Mouse (Mus musculus) hindbrain, embryonic 11.5 days (tissue): ENCODE data around the gene 0610040J01Rik. TPM values are rescaled to one million over a fixed set of nuclear protein-coding genes. Genes with fewer than 3 reads are reported as not detected.
"Not testable (repeated sequence)": the region's sequence is repeated elsewhere in the genome, so short reads cannot be mapped to it uniquely, and the experiment has no call there.

Source experiments
- ATAC-seq: fragments of 200-750 bp; cut with Nextera tagmentation; 2 replicates; pipeline ENCODE4 v1.8.0; 2017; ENCODE audit warnings: mild to moderate bottlenecking, moderate TSS enrichment, moderate library complexity; ENCODE audit not compliant: low FRiP score
- DNase-seq: peaks from one replicate; pipeline ENCODE4 v3.0.0-alpha.2; 2015; ENCODE audit warnings: low spot score
- H3K27ac ChIP-seq: fragments of 300-500 bp; sonication (generic); 2 replicates; pipeline ENCODE4 v1.5.1; 2014; ENCODE audit warnings: mild to moderate bottlenecking, low read depth, low read length
- H3K27me3 ChIP-seq: fragments of 300-500 bp; sonication (generic); 2 replicates; pipeline ENCODE4 v1.6.1; 2014; ENCODE audit warnings: mild to moderate bottlenecking, low read length, moderate library complexity, mixed read lengths; ENCODE audit not compliant: control insufficient read depth, insufficient read depth
- H3K36me3 ChIP-seq: fragments of 300-500 bp; sonication (generic); 2 replicates; pipeline ENCODE4 v1.6.1; 2014; ENCODE audit warnings: mild to moderate bottlenecking, low read length, moderate library complexity, mixed read lengths; ENCODE audit not compliant: control insufficient read depth, insufficient read depth
- H3K4me1 ChIP-seq: fragments of 300-500 bp; sonication (generic); replicated peaks from 2 replicates; pipeline ENCODE4 v1.6.1; 2014; ENCODE audit warnings: low read length, mixed read lengths; ENCODE audit not compliant: control insufficient read depth, insufficient read depth
- H3K4me2 ChIP-seq: fragments of 300-500 bp; sonication (generic); replicated peaks from 2 replicates; pipeline ENCODE4 v1.6.1; 2014; ENCODE audit warnings: mild to moderate bottlenecking, low read depth, low read length
- H3K4me3 ChIP-seq: fragments of 300-500 bp; sonication (generic); 2 replicates; pipeline ENCODE4 v1.5.1; 2014; ENCODE audit warnings: low read depth, low read length
- H3K9ac ChIP-seq: fragments of 300-500 bp; sonication (generic); 2 replicates; pipeline ENCODE4 v1.6.1; 2014; ENCODE audit warnings: low read depth, low read length
- H3K9me3 ChIP-seq: fragments of 300-500 bp; sonication (generic); 2 replicates; pipeline ENCODE4 v1.6.1; 2016; ENCODE audit warnings: low read length; ENCODE audit not compliant: control insufficient read depth
- WGBS: fragments of 180-500 bp; shearing (Covaris S2); extraction: QIAGEN DNeasy Blood & Tissue Kit; methylation state at CpG from one replicate; pipeline ENCODE4 v1.1.7; 2014; 5-methylcytosine and 5-hydroxymethylcytosine counted together
- polyA plus RNA-seq: library from polyadenylated mRNA; unstranded; fragments of >200 nt; fragmentation: Nextera tagmentation; extraction: Ambion mirVana; gene quantifications from 2 replicates; pipeline ENCODE4 v1.2.1, GENCODE M21; 2014

0610040J01Rik gene
- polyA plus RNA-seq, 1 experiment from 2014 or later = 2.6 TPM

- no peaks in the 10 kb centered on the region for H3K4me1 ChIP-seq
- H3K9me3 ChIP-seq = no peaks in the 10 kb centered on the region
- no peak for ATAC-seq
- no peaks in the 10 kb centered on the region for H3K27me3 ChIP-seq
- no peak overlapping the region for H3K4me2 ChIP-seq
- H3K27ac ChIP-seq = no peak overlapping the region
- no peaks in the 10 kb centered on the region for H3K36me3 ChIP-seq
- 74% methylated on average over 10 of the region's 10 CpGs for WGBS
- H3K9ac ChIP-seq = no peak overlapping the region
- no peak for DNase-seq
- no peak overlapping the region for H3K4me3 ChIP-seq
Observed at GRCm38 (mm10) chr5:63879026-63879425, 66.9 kb downstream of the 0610040J01Rik start.

DNA sequence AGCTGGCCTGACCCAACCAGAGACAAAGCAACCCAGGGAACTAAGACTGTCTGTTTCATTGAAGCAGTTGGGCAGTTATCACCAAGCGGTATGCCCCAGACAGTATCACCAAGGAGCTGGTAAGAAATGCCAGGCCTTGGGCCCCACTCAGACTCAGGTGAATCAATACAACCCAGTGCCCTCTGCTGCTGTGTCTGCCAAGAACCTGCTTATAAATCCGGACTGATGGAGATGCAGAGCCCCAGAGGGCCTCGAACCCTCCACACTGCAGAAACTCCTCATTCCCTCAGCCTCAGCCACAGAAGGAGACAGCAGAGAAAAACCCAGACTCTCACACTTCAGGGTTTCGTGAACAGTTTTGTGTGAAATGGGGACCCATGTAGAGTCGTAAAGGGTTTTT, 74.1 kb downstream of the 0610040J01Rik start:
- no peak overlapping the region for H3K9ac ChIP-seq
- 92% methylated on average over 5 of the region's 5 CpGs for WGBS
- no peaks in the 10 kb centered on the region for H3K36me3 ChIP-seq
- no peak overlapping the region for H3K27ac ChIP-seq
- DNase-seq (no peak), ATAC-seq (no peak)
- no peak overlapping the region for H3K4me2 ChIP-seq
- H3K9me3 ChIP-seq = no peaks in the 10 kb centered on the region
- H3K27me3 ChIP-seq = no peaks in the 10 kb centered on the region
- H3K4me1 ChIP-seq = no peaks in the 10 kb centered on the region
- H3K4me3 ChIP-seq = no peak overlapping the region

DNA sequence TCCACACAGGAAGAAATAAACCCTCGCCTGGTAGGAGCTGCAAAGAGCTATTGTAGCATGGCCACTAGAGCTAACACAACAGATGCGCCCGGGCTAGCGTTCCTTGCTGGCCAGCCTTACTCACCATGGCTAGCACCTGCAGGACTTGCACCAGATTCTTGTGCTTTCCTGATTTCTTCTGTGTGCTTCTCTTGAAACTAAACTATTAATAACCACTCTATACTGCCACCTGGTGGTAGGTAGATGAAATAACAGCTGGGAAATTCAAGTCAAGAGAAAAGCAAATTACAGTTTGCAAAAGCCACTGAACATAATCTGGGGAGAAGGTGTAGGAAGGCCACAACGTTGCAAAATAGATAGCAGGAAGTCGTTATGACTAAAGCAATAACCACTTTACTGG, 74.5 kb downstream of the 0610040J01Rik start:
- H3K4me3 ChIP-seq = no peak overlapping the region
- H3K9me3 ChIP-seq = no peaks in the 10 kb centered on the region
- H3K4me1 ChIP-seq = no peaks in the 10 kb centered on the region
- H3K9ac ChIP-seq = no peak overlapping the region
- H3K4me2 ChIP-seq = no peak overlapping the region
- no peaks in the 10 kb centered on the region for H3K27me3 ChIP-seq
- WGBS = 40% methylated on average over 6 of the region's 6 CpGs
- DNase-seq (peak; percentile 66), ATAC-seq (no peak)
- H3K36me3 ChIP-seq = no peaks in the 10 kb centered on the region
- no peak overlapping the region for H3K27ac ChIP-seq

GRCm38 (mm10) chr5:63887111-63887510, 74.9 kb downstream of the 0610040J01Rik start:
- H3K36me3 ChIP-seq = no peaks in the 10 kb centered on the region
- DNase-seq = no peak
- no peak overlapping the region for H3K27ac ChIP-seq
- H3K27me3 ChIP-seq = no peaks in the 10 kb centered on the region
- H3K4me2 ChIP-seq = no peak overlapping the region
- 98% methylated on average over 4 of the region's 4 CpGs for WGBS
- no peak overlapping the region for H3K9ac ChIP-seq
- no peak overlapping the region for H3K4me3 ChIP-seq
- no peaks in the 10 kb centered on the region for H3K9me3 ChIP-seq
- no peak for ATAC-seq
- no peaks in the 10 kb centered on the region for H3K4me1 ChIP-seq

- no peaks in the 10 kb centered on the region for H3K36me3 ChIP-seq
- WGBS = 84% methylated on average over 4 of the region's 4 CpGs
- no peak for ATAC-seq
- H3K9ac ChIP-seq = no peak overlapping the region
- H3K9me3 ChIP-seq = no peaks in the 10 kb centered on the region
- H3K27me3 ChIP-seq = no peaks in the 10 kb centered on the region
- DNase-seq = no peak
- H3K4me2 ChIP-seq = no peak overlapping the region
- no peak overlapping the region for H3K27ac ChIP-seq
- no peaks in the 10 kb centered on the region for H3K4me1 ChIP-seq
- no peak overlapping the region for H3K4me3 ChIP-seq
Observed at GRCm38 (mm10) chr5:63891241-63891640, 79.1 kb downstream of the 0610040J01Rik start.

DNA sequence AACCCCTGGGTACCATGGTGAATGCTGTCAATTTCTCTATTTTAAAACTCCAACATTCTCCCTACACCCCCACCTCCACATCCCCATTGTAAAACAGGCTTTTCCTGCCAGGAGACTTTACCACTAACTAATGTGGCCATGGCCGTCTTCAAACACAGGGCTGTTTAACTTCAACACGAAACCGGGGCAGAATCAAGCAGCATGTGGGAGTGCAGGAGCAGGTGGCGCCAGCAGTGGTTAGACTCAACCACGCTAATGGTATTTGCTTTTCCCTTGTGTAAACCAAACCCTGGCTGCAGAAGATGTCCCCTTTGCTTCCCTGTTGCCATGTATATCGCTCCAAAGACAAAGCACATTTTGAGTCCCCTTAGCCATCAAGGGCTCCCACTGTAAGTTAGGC, 79.7 kb downstream of the 0610040J01Rik start:
- no peak overlapping the region for H3K9ac ChIP-seq
- WGBS = 77% methylated on average over 6 of the region's 6 CpGs
- H3K9me3 ChIP-seq = no peaks in the 10 kb centered on the region
- no peak overlapping the region for H3K27ac ChIP-seq
- DNase-seq = no peak
- no peak for ATAC-seq
- H3K27me3 ChIP-seq = no peaks in the 10 kb centered on the region
- no peaks in the 10 kb centered on the region for H3K4me1 ChIP-seq
- no peaks in the 10 kb centered on the region for H3K36me3 ChIP-seq
- H3K4me2 ChIP-seq = no peak overlapping the region
- no peak overlapping the region for H3K4me3 ChIP-seq

- H3K27ac ChIP-seq, H3K27me3 ChIP-seq, H3K36me3 ChIP-seq, H3K9ac ChIP-seq, H3K4me2 ChIP-seq, DNase-seq, H3K9me3 ChIP-seq, H3K4me3 ChIP-seq, H3K4me1 ChIP-seq, ATAC-seq: not testable (repeated sequence)
- 89% methylated on average over 5 of the region's 5 CpGs for WGBS
Observed at GRCm38 (mm10) chr5:63897001-63897819, 85.0 kb downstream of the 0610040J01Rik start.

- Histone ChIP-seq H3K27ac (no peak overlapping the region), H3K4me3 (no peak overlapping the region), H3K4me1 (no peaks in the 10 kb centered on the region), H3K36me3 (no peaks in the 10 kb centered on the region), H3K9ac (no peak overlapping the region), H3K27me3 (no peaks in the 10 kb centered on the region), H3K9me3 (no peaks in the 10 kb centered on the region), H3K4me2 (no peak overlapping the region)
- DNase-seq (no peak), ATAC-seq (no peak)
- 80% methylated on average over 3 of the region's 3 CpGs for WGBS
Observed at GRCm38 (mm10) chr5:63897820-63898110, 85.6 kb downstream of the 0610040J01Rik start.

DNA sequence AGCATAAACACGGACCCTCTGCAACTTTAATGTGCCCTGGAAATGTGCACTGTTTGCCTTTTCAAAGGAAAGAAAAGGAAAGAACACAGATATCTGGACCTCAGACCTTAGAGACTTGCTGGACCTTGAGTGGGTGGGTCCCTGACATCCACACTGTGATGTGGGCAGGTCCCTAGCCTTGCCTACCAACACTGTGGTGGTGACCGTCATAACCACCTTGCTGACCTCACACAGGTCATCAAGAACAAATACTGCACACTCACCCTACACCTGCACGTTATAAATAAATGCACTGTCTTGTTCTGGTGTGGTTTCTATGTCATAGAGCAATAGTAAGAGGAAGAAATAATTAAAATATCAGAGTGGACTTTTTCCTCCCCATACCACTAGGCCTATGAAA, 91.2 kb downstream of the 0610040J01Rik start:
- ATAC-seq (no peak), DNase-seq (no peak)
- Histone ChIP-seq H3K36me3 (no peaks in the 10 kb centered on the region), H3K27me3 (no peaks in the 10 kb centered on the region), H3K9me3 (no peaks in the 10 kb centered on the region), H3K9ac (no peak overlapping the region), H3K4me2 (no peak overlapping the region), H3K27ac (no peak overlapping the region), H3K4me1 (no peaks in the 10 kb centered on the region), H3K4me3 (no peak overlapping the region)
- 81% methylated on average over 3 of the region's 3 CpGs for whole genome bisulfite sequencing
